Mouse (Mus musculus) neural tube, embryonic 13.5 days (tissue): ENCODE results near the gene Sesn2. TPM values are rescaled to one million over a fixed set of nuclear protein-coding genes. Genes with fewer than 3 reads are reported as not detected.

ENCODE experiments used
- ATAC-seq: fragments of 200-750 bp; cut with Nextera tagmentation; 2 replicates; pipeline ENCODE4 v1.8.0; 2017; ENCODE audit warnings: low read depth, mild to moderate bottlenecking, moderate TSS enrichment, moderate library complexity
- H3K27ac ChIP-seq: fragments of 300-500 bp; sonication (generic); replicated peaks from 2 replicates; pipeline ENCODE4 v1.5.1; 2015; ENCODE audit warnings: moderate library complexity, mild to moderate bottlenecking, inconsistent platforms
- H3K27me3 ChIP-seq: fragments of 300-500 bp; sonication (generic); 2 replicates; pipeline ENCODE4 v1.6.1; 2015; ENCODE audit warnings: mild to moderate bottlenecking, inconsistent platforms
- H3K36me3 ChIP-seq: fragments of 300-500 bp; sonication (generic); 2 replicates; pipeline ENCODE4 v1.6.1; 2015; ENCODE audit warnings: mild to moderate bottlenecking, inconsistent platforms
- H3K4me1 ChIP-seq: fragments of 300-500 bp; sonication (generic); replicated peaks from 2 replicates; pipeline ENCODE4 v1.6.1; 2015; ENCODE audit warnings: inconsistent platforms
- H3K4me2 ChIP-seq: fragments of 300-500 bp; sonication (generic); 2 replicates; pipeline ENCODE4 v1.6.1; 2015; ENCODE audit warnings: inconsistent platforms, mild to moderate bottlenecking, moderate library complexity
- H3K4me3 ChIP-seq: fragments of 300-500 bp; sonication (generic); 2 replicates; pipeline ENCODE4 v1.5.1; 2015; ENCODE audit warnings: mild to moderate bottlenecking, inconsistent platforms
- H3K9ac ChIP-seq: fragments of 300-500 bp; sonication (generic); 2 replicates; pipeline ENCODE4 v1.6.1; 2015; ENCODE audit warnings: moderate library complexity, mild to moderate bottlenecking, inconsistent platforms
- H3K9me3 ChIP-seq: fragments of 300-500 bp; sonication (generic); 2 replicates; pipeline ENCODE4 v1.6.1; 2016; ENCODE audit warnings: inconsistent platforms
- WGBS: fragments of 180-500 bp; shearing (Covaris S2); methylation state at CpG from one replicate; pipeline ENCODE4 v1.1.7; 2015; 5-methylcytosine and 5-hydroxymethylcytosine counted together
- polyA plus RNA-seq: library from polyadenylated mRNA; unstranded; fragments of >200 nt; fragmentation: Nextera tagmentation; extraction: Ambion mirVana; gene quantifications from 2 replicates; pipeline ENCODE4 v1.2.1, GENCODE M21; 2015

Gene Sesn2
- polyA plus RNA-seq, 1 experiment from 2014 or later: 6.8 TPM

DNA sequence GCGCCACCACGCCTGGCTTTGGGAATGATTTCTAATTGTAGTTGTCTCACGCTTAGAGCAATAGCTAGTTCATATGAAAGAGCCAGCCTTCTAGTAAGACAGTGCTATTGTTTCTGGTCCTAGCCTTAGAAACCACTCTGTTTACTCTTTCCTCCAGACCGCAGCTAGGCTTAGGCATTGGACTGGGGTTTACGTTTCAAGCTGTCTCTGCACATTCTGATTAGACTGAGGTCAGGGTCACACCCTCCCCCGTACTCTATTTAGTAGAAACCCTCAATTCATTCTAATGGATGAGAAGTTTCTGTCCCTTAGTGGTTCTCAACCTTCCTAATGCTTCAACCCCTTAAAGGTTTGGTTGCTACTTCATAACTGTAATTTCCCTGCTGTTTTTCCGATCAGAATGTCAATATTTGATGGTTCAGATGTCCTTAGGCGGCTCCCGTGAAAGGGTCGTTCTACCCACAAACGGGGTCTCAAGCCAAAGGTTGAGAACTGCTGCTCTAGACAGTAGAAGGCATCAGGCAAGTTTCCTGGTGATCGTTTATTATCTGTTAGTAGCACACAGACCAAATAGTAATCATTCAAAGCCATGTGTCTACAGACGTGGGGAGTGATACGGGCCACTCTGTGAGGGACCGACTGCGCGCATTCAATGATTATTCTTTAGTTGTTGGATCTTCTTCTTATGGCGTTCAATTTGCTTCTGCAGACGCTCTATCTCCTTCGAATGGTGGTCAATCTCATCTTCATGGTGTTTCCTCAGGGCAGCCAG lies 19.9 kb upstream of the Sesn2 start:
- H3K27me3 ChIP-seq: no peaks in the 10 kb centered on the region
- H3K9ac ChIP-seq: no peak overlapping the region
- H3K4me3 ChIP-seq: no peak overlapping the region
- no peak overlapping the region for H3K4me2 ChIP-seq
- peaks cover 24% of the 10 kb centered on the region for H3K4me1 ChIP-seq
- peaks cover 23% of the 10 kb centered on the region for H3K36me3 ChIP-seq
- H3K27ac ChIP-seq: no peak overlapping the region
- no peak for ATAC-seq
- H3K9me3 ChIP-seq: no peaks in the 10 kb centered on the region
- WGBS: 94% methylated on average over 20 of the region's 20 CpGs

DNA sequence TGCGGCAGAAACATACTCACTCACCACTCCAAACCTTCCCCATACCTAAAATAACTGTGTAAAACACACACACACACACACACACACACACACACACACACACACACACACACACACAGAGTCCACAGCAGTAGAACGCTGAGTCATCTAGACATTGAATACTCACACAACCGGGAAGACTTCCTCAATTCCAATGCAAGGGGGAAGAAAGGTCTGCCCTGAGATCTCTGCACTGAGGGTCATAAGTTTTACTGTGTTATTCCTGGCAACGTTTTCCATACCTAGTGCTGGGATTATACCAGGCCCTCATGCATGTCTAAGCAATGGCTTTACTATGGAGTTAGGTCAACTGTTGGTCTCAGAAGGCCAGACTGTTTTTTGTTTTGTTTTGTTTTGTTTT lies 19.0 kb upstream of the Sesn2 start:
- H3K4me2 ChIP-seq: no peak overlapping the region
- WGBS: 85% methylated on average over 4 of the region's 4 CpGs

DNA sequence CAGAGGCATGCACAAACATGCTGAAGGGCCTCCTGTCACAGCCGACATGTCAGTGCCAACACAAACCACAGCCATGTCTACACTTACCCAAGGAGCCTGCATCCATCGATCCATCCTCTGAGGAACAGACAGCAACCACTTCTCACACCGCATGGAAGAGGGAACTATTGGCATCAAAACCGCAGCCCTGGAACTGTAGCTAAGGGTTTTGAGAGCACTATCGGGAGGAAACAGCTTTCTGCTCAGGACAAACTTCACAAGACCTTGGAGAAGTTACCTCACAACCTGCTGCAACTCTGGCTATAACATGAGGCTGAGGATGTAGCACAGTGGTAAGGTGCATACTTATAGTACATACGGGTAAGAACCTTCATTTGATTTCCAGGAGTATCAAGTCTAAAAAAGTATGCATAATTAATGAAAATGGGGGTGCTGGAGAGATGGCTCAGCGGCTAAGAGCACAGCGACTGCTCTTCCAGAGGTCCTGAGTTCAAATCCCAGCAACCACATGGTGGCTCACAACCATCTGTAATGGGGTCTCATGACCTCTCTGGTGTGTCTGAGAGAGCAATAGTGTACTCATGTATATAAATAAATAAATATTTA lies 17.7 kb upstream of the Sesn2 start:
- no peaks in the 10 kb centered on the region for H3K9me3 ChIP-seq
- no peak overlapping the region for H3K4me2 ChIP-seq
- H3K4me1 ChIP-seq: peaks cover 18% of the 10 kb centered on the region
- peaks cover 23% of the 10 kb centered on the region for H3K36me3 ChIP-seq
- no peaks in the 10 kb centered on the region for H3K27me3 ChIP-seq
- H3K9ac ChIP-seq: no peak overlapping the region
- no peak overlapping the region for H3K4me3 ChIP-seq
- ATAC-seq: no peak
- 91% methylated on average over 8 of the region's 8 CpGs for WGBS
- no peak overlapping the region for H3K27ac ChIP-seq

More for the DNA sequence above, 19.0 kb upstream of the Sesn2 start:
- H3K9ac ChIP-seq: no peak overlapping the region
- no peaks in the 10 kb centered on the region for H3K9me3 ChIP-seq
- ATAC-seq: no peak
- H3K27ac ChIP-seq: no peak overlapping the region
- H3K4me1 ChIP-seq: peaks cover 24% of the 10 kb centered on the region
- no peak overlapping the region for H3K4me3 ChIP-seq
- peaks cover 23% of the 10 kb centered on the region for H3K36me3 ChIP-seq
- H3K27me3 ChIP-seq: no peaks in the 10 kb centered on the region

DNA sequence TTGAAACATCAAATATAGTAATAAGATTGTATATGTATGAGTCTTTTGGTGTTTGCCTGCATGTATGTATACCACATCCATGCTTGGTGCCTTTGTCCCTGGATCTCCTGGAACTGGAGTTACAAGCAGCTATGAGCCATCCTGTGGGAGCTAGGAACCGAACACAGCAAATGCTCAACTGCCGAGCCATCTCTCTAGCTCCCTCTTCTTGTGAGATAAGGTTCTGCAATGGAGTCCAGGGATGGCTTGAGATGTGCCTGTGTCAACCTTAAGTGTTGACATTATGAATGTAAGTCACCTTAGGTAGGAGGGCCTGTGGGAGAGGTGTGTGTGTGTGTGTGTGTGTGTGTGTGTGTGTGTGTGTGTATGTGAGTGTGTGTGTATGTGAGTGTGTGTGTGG lies 16.4 kb upstream of the Sesn2 start:
- H3K9ac ChIP-seq: no peak overlapping the region
- H3K36me3 ChIP-seq: peaks cover 23% of the 10 kb centered on the region
- no peak overlapping the region for H3K4me2 ChIP-seq
- no peaks in the 10 kb centered on the region for H3K9me3 ChIP-seq
- ATAC-seq: no peak
- H3K4me1 ChIP-seq: peaks cover 7% of the 10 kb centered on the region
- H3K4me3 ChIP-seq: no peak overlapping the region
- H3K27me3 ChIP-seq: no peaks in the 10 kb centered on the region
- H3K27ac ChIP-seq: no peak overlapping the region
- 55% methylated on average over 2 of the region's 2 CpGs for WGBS

DNA sequence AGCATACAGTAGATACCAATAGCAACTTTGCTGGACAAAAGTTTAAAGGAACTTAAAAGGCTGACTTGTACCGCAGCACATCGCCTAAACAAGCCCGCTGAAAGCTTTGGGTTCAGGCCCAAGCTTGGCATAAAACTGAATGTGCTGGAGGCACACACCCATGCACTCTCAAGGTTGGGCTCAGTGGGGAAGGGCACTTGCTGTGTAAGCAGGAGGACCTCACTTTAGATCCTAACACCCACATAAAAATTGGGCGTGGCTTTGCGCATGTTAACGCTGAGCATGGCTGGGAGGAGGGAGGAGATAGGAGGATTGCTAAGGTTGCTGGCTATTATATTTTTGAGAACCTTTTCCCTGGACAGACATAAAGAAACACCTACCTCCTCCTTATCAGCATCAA lies 14.5 kb upstream of the Sesn2 start:
- Histone ChIP-seq H3K36me3 (peaks cover 6% of the 10 kb centered on the region), H3K27ac (no peak overlapping the region), H3K4me3 (no peak overlapping the region), H3K9ac (no peak overlapping the region), H3K4me1 (no peaks in the 10 kb centered on the region), H3K9me3 (no peaks in the 10 kb centered on the region), H3K27me3 (no peaks in the 10 kb centered on the region), H3K4me2 (no peak overlapping the region)
- WGBS: 50% methylated on average over 6 of the region's 6 CpGs
- ATAC-seq: no peak

DNA sequence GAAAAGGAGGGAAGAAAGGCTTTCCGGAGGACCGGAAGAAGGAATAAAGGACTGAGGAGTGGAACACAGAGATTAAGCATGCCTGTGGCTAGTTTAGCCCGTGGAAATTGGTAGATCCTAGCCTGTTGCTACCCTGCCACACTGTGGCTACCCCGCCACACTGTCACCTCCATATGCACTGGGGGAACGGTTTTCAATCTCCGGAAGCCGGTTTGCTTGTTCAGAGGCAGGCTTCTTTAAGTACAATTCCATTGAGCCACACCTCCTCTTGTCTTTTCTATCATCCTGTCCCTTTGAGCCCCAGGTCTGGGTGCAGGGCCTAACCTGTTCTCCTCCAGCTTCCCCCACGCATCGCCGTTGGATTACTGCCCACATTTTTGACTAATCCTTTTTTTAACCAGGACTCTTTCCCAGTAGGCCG lies 14.0 kb upstream of the Sesn2 start:
- WGBS: 19% methylated on average over 11 of the region's 11 CpGs
- H3K36me3 ChIP-seq: 0 out of 2 replicates have a peak, but pooled peaks cover under 1% of the 10 kb centered on the region
- H3K27me3 ChIP-seq: no peaks in the 10 kb centered on the region
- H3K27ac ChIP-seq: no peak overlapping the region
- H3K9ac ChIP-seq: no peak overlapping the region
- no peak overlapping the region for H3K4me2 ChIP-seq
- no peak overlapping the region for H3K4me3 ChIP-seq
- ATAC-seq: no peak
- H3K4me1 ChIP-seq: no peaks in the 10 kb centered on the region
- H3K9me3 ChIP-seq: no peaks in the 10 kb centered on the region

DNA sequence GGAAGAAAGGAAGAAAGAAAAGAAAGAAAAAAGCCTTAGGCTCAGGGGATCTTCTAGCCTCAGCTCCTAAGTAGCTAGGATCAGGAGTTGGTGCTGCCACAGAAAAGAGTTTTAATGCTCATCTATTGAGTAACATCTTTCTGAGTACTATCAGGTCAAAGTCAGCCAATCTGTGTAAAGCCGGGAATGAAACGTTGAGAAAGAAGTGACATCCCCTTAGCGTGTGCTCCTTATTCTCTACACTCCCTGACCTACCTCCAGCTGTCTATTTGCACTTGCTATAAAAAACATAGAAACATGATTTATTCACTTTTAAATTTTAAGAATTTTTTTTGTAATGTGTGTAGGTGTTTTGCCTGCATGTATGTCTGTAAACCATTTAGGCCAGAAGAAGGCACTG lies 8.9 kb upstream of the Sesn2 start:
- H3K9me3 ChIP-seq: no peaks in the 10 kb centered on the region
- peaks cover 15% of the 10 kb centered on the region for H3K4me1 ChIP-seq
- WGBS: 91% methylated on average over 3 of the region's 3 CpGs
- H3K4me3 ChIP-seq: no peak overlapping the region
- no peak overlapping the region for H3K4me2 ChIP-seq
- no peak overlapping the region for H3K9ac ChIP-seq
- no peak for ATAC-seq
- no peaks in the 10 kb centered on the region for H3K27me3 ChIP-seq
- H3K36me3 ChIP-seq: no peaks in the 10 kb centered on the region
- no peak overlapping the region for H3K27ac ChIP-seq

DNA sequence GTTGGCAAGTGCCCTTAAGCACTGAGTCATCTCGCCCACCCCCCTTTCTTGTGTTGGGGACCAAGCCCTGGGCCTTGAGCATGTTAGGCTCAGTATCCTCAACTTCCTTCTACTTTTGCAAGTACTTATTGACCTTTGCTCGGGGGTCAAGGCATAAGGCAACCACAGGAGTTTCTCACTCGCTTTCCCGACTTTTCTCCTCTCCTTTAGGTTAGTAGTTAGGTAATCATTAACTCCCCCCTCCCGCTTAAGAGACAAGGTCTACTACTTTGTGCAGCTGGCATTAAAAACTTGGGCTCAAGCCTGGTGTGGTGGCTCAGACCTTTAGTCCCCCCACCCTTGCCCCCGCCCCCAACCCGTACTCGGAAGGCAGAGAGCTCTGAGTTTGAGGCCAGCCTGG lies 7.8 kb upstream of the Sesn2 start:
- peaks cover 8% of the 10 kb centered on the region for H3K27me3 ChIP-seq
- WGBS: 58% methylated on average over 8 of the region's 8 CpGs
- no peaks in the 10 kb centered on the region for H3K9me3 ChIP-seq
- no peaks in the 10 kb centered on the region for H3K36me3 ChIP-seq
- H3K4me1 ChIP-seq: peaks cover 16% of the 10 kb centered on the region
- H3K27ac ChIP-seq: no peak overlapping the region
- no peak overlapping the region for H3K4me2 ChIP-seq
- H3K9ac ChIP-seq: no peak overlapping the region
- ATAC-seq: no peak
- no peak overlapping the region for H3K4me3 ChIP-seq

DNA sequence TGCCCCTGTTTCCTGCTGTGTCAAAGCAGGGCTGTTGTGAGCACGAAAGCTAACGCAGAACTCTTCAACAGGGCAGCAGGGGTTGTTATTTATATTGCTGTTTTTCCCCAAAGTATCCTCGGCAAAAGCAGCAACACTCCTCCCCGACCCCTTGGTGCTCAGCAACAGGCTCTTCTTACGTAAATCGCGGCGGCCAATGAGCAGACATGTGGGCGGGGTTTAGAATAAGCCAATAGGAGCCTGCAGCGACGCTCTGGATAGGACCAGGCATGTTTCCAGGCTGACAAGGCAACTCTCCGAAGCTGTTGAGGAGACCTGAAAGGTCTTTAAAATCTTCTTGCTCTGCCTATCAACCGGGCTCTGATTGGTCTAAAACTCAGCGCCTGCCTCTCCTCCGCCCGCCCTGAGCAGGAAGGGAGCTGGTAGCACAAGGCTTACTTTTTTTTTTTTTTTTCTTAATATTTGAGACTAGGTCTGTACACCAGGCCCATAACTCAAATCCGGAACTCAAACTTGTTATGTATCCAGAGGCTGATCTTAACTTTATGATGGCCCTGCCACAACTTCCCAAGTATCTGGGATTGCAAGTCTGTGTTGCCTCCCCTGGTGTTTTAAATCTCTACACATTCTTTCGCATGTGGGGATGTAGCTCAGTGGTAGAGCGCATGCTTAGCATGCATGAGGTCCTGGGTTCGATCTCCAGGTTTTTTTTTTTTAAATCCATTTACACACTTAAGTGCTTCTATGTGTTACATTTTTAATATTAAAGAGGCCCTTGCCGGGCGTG lies 5.3 kb upstream of the Sesn2 start:
- peaks cover 16% of the 10 kb centered on the region for H3K4me1 ChIP-seq
- H3K27me3 ChIP-seq: peaks cover 14% of the 10 kb centered on the region
- peak overlapping the region; percentile 54 for H3K9ac ChIP-seq
- WGBS: 21% methylated on average over 22 of the region's 22 CpGs
- no peaks in the 10 kb centered on the region for H3K9me3 ChIP-seq
- H3K36me3 ChIP-seq: no peaks in the 10 kb centered on the region
- peak overlapping the region; percentile 91 for H3K4me2 ChIP-seq
- H3K27ac ChIP-seq: peak overlapping the region; percentile 71
- peak overlapping the region; percentile 42 for H3K4me3 ChIP-seq
- ATAC-seq: peak; percentile 92

DNA sequence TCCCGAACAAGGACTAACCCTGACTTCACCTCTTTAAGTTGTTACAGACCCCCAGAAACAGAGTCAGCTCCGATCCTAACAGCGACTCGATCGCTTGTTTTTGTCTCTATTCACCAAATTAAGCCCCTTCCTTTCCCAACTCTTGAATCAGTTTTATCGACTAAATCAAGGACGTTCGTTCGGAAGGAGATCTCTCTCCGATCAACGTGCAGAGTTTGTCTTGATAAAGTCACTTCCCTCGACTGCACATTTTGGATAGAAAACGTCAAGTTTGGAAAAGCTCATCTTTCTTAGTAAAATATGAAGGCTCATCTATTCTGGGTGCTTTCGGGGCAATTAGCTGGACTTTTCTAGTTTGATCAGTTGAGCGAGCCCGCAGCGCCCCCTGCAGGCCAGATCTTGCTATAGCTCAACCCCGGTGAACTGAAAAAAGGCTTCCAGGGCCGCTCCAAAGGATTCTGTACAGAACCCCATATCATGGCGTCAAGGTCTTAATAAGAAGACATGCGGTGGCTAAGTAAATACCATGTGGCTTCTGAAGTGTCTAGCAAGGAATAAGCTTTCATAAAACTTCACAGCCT lies 4.3 kb upstream of the Sesn2 start:
- WGBS: 2% methylated on average over 21 of the region's 21 CpGs

DNA sequence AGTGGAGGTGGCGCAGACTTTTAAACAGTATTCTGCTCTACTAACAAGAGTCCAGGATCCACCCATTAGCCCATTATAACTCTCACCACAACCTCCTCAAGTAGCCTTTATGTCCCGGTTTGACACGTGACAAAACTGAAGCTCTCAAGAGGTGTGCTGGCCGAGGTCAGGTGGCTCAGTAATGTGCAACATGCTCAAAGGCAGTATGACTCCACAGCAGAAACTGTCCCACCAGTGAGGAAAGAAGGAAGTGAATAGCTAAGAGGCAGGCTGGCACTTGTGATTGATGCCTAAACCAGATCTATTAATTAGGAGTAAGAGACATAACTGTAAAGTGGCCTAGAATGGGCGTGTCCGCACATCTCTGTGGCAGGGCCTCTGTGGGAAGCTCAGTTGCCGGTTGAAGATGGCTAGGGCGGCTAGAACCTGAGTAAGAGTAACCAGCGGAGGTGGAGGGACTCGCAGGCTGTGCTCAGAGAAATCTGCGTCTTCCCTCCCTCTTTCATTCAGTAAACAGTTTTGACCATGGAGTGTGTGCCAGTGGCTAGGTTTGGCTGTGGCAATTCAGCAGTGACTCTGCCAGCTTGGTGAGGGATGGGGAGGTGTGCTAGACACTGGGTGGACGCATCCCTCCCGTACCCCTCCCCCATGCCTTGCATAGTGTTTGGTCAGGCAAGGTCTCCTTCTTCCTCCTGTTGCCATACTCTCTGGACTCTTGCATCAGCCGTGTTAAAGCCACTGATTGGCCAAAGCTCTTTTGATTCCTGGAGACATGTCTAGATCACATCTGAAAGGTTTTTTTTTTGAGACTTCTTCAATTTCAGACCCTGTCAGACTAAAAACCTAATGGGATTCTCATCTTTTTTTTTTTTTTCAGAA lies 3.3 kb upstream of the Sesn2 start:
- Histone ChIP-seq H3K36me3 (no peaks in the 10 kb centered on the region), H3K4me1 (peaks cover 22% of the 10 kb centered on the region), H3K9ac (peak overlapping the region; percentile 26; the same call in 1 of the 2 replicates), H3K27me3 (peaks cover 14% of the 10 kb centered on the region), H3K4me2 (peak overlapping the region; percentile 91; the same call in 1 of the 2 replicates), H3K9me3 (no peaks in the 10 kb centered on the region), H3K4me3 (no peak overlapping the region), H3K27ac (no peak overlapping the region)
- ATAC-seq: no peak
- WGBS: 28% methylated on average over 14 of the region's 14 CpGs

More for the DNA sequence above, 4.3 kb upstream of the Sesn2 start:
- peak overlapping the region; percentile 91 for H3K4me2 ChIP-seq
- H3K27me3 ChIP-seq: peaks cover 14% of the 10 kb centered on the region
- ATAC-seq: peak; percentile 4; the same call in 1 of the 2 replicates
- peak overlapping the region; percentile 42 for H3K4me3 ChIP-seq
- H3K36me3 ChIP-seq: no peaks in the 10 kb centered on the region
- H3K9ac ChIP-seq: peak overlapping the region; percentile 59
- peaks cover 16% of the 10 kb centered on the region for H3K4me1 ChIP-seq
- H3K27ac ChIP-seq: peak overlapping the region; percentile 71
- no peaks in the 10 kb centered on the region for H3K9me3 ChIP-seq
